Mouse (Mus musculus): Measurements from ENCODE around the gene Galnt18.

Galnt18 gene

GRCm38 (mm10) chr7:111486811-111487333 lies 292.9 kb downstream of the Galnt18 start:
- in situ Hi-C loops (cut with MboI, MseI), result no loop called here

- in situ Hi-C loops (cut with MboI, MseI), result no loop called here
Observed at GRCm38 (mm10) chr7:111483896-111484295, 295.9 kb downstream of the Galnt18 start.

GRCm38 (mm10) chr7:111483321-111483720 lies 296.5 kb downstream of the Galnt18 start:
- in situ Hi-C loops (cut with MboI, MseI), result no loop called here

- in situ Hi-C loops (cut with MboI, MseI), result no loop called here
Observed at GRCm38 (mm10) chr7:111467715-111468114, 312.1 kb downstream of the Galnt18 start.

GRCm38 (mm10) chr7:111466720-111467119 lies 313.1 kb downstream of the Galnt18 start:
- in situ Hi-C loops (cut with MboI, MseI), result no loop called here

GRCm38 (mm10) chr7:111466121-111466520 lies 313.7 kb downstream of the Galnt18 start:
- in situ Hi-C loops (cut with MboI, MseI), result no loop called here

GRCm38 (mm10) chr7:111459716-111460115 lies 320.1 kb downstream of the Galnt18 start:
- in situ Hi-C loops (cut with MboI, MseI), result no loop called here

GRCm38 (mm10) chr7:111456007-111456406 lies 323.8 kb downstream of the Galnt18 start:
- in situ Hi-C loops (cut with MboI, MseI), result no loop called here

- in situ Hi-C loops (cut with MboI, MseI), result no loop called here
Observed at GRCm38 (mm10) chr7:111455541-111455940, 324.2 kb downstream of the Galnt18 start.

- in situ Hi-C loops (cut with MboI, MseI), result no loop called here
Observed at GRCm38 (mm10) chr7:111452000-111452399, 327.8 kb downstream of the Galnt18 start.

GRCm38 (mm10) chr7:111450286-111451095 lies 329.3 kb downstream of the Galnt18 start:
- in situ Hi-C loops (cut with MboI, MseI), result no loop called here

GRCm38 (mm10) chr7:111433173-111433572 lies 346.6 kb downstream of the Galnt18 start:
- in situ Hi-C loops (cut with MboI, MseI), result no loop called here

- in situ Hi-C loops (cut with MboI, MseI), result no loop called here
Observed at GRCm38 (mm10) chr7:111427392-111427791, 352.4 kb downstream of the Galnt18 start.

Data from T-helper 2 cell (primary cell).